Mouse (Mus musculus): ENCODE results near the gene Foxn4. TPM values are rescaled to one million over a fixed set of nuclear protein-coding genes. Genes with fewer than 3 reads are reported as not detected.

The Foxn4 gene
- polyA plus RNA-seq, 1 experiment from 2014 or later: not detected

DNA sequence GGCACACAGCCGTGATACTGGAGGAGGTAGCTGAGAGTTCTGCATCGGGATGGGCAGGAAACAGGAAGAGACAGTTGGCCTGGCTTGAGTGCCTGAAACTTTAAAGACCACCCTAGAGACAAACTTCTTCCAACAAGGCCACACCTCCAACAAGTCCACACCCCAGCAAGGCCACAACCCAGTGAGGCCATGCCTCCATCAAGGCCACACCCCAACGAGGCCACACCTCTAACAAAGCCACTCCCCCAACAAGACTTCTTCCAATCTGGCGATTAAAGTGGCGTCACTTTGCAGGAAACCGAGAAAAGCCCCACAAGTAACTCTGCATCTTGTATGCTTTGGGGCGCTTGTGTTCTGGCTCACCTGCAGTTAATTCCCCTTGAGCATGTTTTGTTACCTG is 34.7 kb downstream of the Foxn4 start:
- Histone ChIP-seq H3K9me3 (no peaks in the 10 kb centered on the region), H3K27me3 (peaks cover 3% of the 10 kb centered on the region; the same call in 1 of the 2 replicates), H3K9ac (replicated peaks) (no peak overlapping the region), H3K4me2 (no peak overlapping the region), H3K36me3 (no peaks in the 10 kb centered on the region), H3K27ac (no peak overlapping the region), H3K4me1 (replicated peaks) (peaks cover 8% of the 10 kb centered on the region; the same call in 1 of the 2 replicates), H3K4me3 (replicated peaks) (no peak overlapping the region)
- no peak for ATAC-seq (ENCODE audit: insufficient number of reproducible peaks, insufficient read depth, low FRiP score, low TSS enrichment, low read depth)
- 31% methylated on average over 7 of the region's 7 CpGs for WGBS

GRCm38 (mm10) chr5:114228901-114229300 is 44.7 kb downstream of the Foxn4 start:
- Histone ChIP-seq H3K9ac (replicated peaks) (no peak overlapping the region), H3K4me3 (replicated peaks) (no peak overlapping the region), H3K4me1 (replicated peaks) (no peaks in the 10 kb centered on the region), H3K4me2 (no peak overlapping the region), H3K36me3 (0 out of 2 replicates have a peak, but pooled peaks cover 12% of the 10 kb centered on the region), H3K27ac (no peak overlapping the region), H3K9me3 (peaks cover 15% of the 10 kb centered on the region), H3K27me3 (no peaks in the 10 kb centered on the region)
- 74% methylated on average over 5 of the region's 5 CpGs for WGBS
- ATAC-seq (ENCODE audit: insufficient number of reproducible peaks, insufficient read depth, low FRiP score, low TSS enrichment, low read depth): no peak

- 88% methylated on average over 7 of the region's 7 CpGs for WGBS
- no peak for ATAC-seq (ENCODE audit: insufficient number of reproducible peaks, insufficient read depth, low FRiP score, low TSS enrichment, low read depth)
These were observed 47.6 kb downstream of the Foxn4 start for GRCm38 (mm10) chr5:114226051-114226450.

DNA sequence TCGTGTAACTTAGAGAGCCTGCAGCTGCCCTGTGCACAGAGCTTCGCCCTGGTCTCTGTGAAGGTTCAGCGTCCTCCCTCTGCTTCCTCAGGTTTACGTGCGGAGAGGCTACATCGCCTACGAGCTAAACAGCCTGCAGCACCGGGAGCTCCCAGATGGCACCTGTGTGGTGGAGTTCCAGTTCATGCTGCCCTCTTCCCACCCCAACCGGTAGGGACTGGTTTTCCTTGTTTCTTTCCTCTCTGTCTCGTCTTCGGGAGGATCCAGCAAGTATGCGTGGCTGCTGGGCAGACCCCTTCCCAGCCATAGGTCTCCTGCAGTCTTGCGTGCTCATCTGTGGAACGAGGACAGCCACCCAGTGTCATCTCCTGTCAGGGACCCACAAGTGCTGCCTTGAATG is 54.8 kb downstream of the Foxn4 start:
- H3K27ac ChIP-seq: no peak overlapping the region
- peaks cover under 1% of the 10 kb centered on the region; the same call in 1 of the 2 replicates for H3K9me3 ChIP-seq
- no peak overlapping the region for H3K4me2 ChIP-seq
- no peaks in the 10 kb centered on the region for H3K27me3 ChIP-seq
- ATAC-seq (ENCODE audit: insufficient number of reproducible peaks, insufficient read depth, low FRiP score, low TSS enrichment, low read depth): no peak
- no peak overlapping the region for H3K4me3 ChIP-seq (replicated peaks)
- 74% methylated on average over 14 of the region's 14 CpGs for WGBS
- H3K9ac ChIP-seq (replicated peaks): no peak overlapping the region
- no peaks in the 10 kb centered on the region for H3K4me1 ChIP-seq (replicated peaks)
- 0 out of 2 replicates have a peak, but pooled peaks cover 2% of the 10 kb centered on the region for H3K36me3 ChIP-seq

More at GRCm38 (mm10) chr5:114226051-114226450, 47.6 kb downstream of the Foxn4 start:
- Histone ChIP-seq H3K9me3 (peaks cover 17% of the 10 kb centered on the region), H3K27me3 (no peaks in the 10 kb centered on the region), H3K4me1 (replicated peaks) (no peaks in the 10 kb centered on the region), H3K4me2 (no peak overlapping the region), H3K4me3 (replicated peaks) (no peak overlapping the region), H3K27ac (no peak overlapping the region), H3K36me3 (0 out of 2 replicates have a peak, but pooled peaks cover 15% of the 10 kb centered on the region), H3K9ac (replicated peaks) (no peak overlapping the region)

DNA sequence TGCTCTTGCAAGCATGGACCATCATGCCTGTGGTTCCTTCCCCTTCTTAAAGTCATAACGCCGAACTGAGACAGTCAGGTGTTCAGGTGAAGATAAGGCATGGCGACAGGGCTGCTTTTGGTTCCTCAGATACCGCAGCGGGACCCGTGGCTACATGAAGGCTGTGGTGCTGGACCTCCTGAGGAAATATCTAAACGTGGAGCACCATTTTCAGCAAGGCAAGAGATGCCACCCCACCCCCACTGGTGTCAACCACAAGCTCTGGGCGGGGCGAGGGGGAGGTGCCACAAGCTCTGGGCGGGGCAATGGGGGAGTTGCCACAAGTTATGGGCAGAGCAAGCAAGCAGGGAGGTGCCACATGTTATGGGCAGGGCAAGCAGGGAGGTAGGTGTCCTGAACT is 60.4 kb downstream of the Foxn4 start:
- no peak overlapping the region for H3K9ac ChIP-seq (replicated peaks)
- no peaks in the 10 kb centered on the region for H3K27me3 ChIP-seq
- 64% methylated on average over 10 of the region's 10 CpGs for WGBS
- H3K27ac ChIP-seq: no peak overlapping the region
- no peak overlapping the region for H3K4me2 ChIP-seq
- no peak overlapping the region for H3K4me3 ChIP-seq (replicated peaks)
- no peaks in the 10 kb centered on the region for H3K4me1 ChIP-seq (replicated peaks)
- ATAC-seq (ENCODE audit: insufficient number of reproducible peaks, insufficient read depth, low FRiP score, low TSS enrichment, low read depth): no peak
- H3K36me3 ChIP-seq: no peaks in the 10 kb centered on the region
- H3K9me3 ChIP-seq: no peaks in the 10 kb centered on the region

- Histone ChIP-seq H3K4me3 (replicated peaks) (no peak overlapping the region), H3K4me1 (replicated peaks) (no peaks in the 10 kb centered on the region), H3K9ac (replicated peaks) (no peak overlapping the region), H3K4me2 (no peak overlapping the region), H3K36me3 (no peaks in the 10 kb centered on the region), H3K27me3 (no peaks in the 10 kb centered on the region), H3K27ac (no peak overlapping the region), H3K9me3 (no peaks in the 10 kb centered on the region)
- WGBS: 86% methylated on average over 2 of the region's 2 CpGs
- no peak for ATAC-seq (ENCODE audit: insufficient number of reproducible peaks, insufficient read depth, low FRiP score, low TSS enrichment, low read depth)
These were observed 67.4 kb downstream of the Foxn4 start for GRCm38 (mm10) chr5:114206158-114206557.

Other genes starting within 250 kb of the Foxn4 start
- 14.0 and 15.5 TPM in 2 replicates for gene Usp30, start 208.3 kb downstream of the Foxn4 start, polyA plus RNA-seq (2016; fragmentation: Nextera tagmentation; extraction: Ambion mirVana)
- gene Svop, start 182.2 kb downstream of the Foxn4 start, polyA plus RNA-seq (2016; fragmentation: Nextera tagmentation; extraction: Ambion mirVana): 0.08 TPM in 1 of 2 replicates, not detected in the other
- gene Alkbh2, start 145.6 kb downstream of the Foxn4 start, polyA plus RNA-seq (2016; fragmentation: Nextera tagmentation; extraction: Ambion mirVana): 13.8 and 16.1 TPM in 2 replicates
- gene Ung, start 143.4 kb downstream of the Foxn4 start, polyA plus RNA-seq (2016; fragmentation: Nextera tagmentation; extraction: Ambion mirVana): 61.7 and 63.0 TPM in 2 replicates
- gene Acacb, start 127.3 kb downstream of the Foxn4 start, polyA plus RNA-seq (2016; fragmentation: Nextera tagmentation; extraction: Ambion mirVana): 4.7 TPM in 2 replicates
- gene Myo1h, start 15.4 kb upstream of the Foxn4 start, polyA plus RNA-seq (2016; fragmentation: Nextera tagmentation; extraction: Ambion mirVana): 0.93 and 0.99 TPM in 2 replicates
- gene Kctd10, start 106.7 kb upstream of the Foxn4 start, polyA plus RNA-seq (2016; fragmentation: Nextera tagmentation; extraction: Ambion mirVana): 84.0 and 86.7 TPM in 2 replicates
- 49.2 and 55.0 TPM in 2 replicates for gene Ube3b, start 106.8 kb upstream of the Foxn4 start, polyA plus RNA-seq (2016; fragmentation: Nextera tagmentation; extraction: Ambion mirVana)
- gene Mmab, start 170.3 kb upstream of the Foxn4 start, polyA plus RNA-seq (2016; fragmentation: Nextera tagmentation; extraction: Ambion mirVana): 36.0 and 39.9 TPM in 2 replicates
- 37.5 and 40.1 TPM in 2 replicates for gene Mvk, start 170.5 kb upstream of the Foxn4 start, polyA plus RNA-seq (2016; fragmentation: Nextera tagmentation; extraction: Ambion mirVana)

All from limb, embryonic 12.5 days (tissue).